Mouse (Mus musculus): ENCODE results near the gene Nfil3.

Nfil3 gene

DNA sequence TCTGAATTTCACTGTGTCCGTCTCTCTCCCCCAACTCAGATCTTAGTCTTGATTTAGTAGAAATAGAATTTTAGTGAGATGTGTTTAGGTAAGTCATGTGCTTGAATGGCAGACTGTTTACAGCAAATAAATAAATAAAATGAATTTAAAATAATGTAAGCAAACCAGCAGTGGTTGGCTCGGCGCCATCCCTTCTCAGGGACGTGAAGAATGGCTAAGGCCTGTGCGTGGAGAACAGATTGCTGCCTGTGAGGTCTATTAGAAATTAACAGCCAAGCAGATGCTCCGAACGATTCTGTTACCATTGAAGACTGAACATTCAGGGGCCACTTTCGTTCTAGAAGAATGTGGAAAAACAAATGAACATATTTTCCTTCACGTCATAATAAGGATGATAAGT lies 35.1 kb downstream of the Nfil3 start:
- in situ Hi-C loops (cut with MboI; ENCODE audit: low sequenced_read_pairs): no loop called here

DNA sequence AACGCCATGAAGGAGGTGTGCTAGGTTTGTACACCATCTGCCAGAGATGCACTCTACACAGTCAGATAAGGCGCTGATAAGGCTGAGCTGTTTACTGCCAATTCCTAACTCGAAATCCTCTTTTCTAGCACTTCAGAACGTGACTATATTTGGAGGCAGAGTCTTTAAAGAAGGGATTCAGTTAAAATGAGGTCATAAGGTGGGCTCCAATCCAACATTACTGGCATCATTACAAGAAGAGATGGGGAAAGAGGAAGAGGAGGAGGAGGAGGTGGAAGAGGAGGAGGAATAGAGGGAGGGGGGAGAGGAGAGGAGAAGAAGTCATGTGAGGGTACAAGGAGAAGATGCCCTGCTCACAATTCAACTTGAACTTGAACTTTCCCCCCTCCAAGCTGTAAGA lies 36.8 kb downstream of the Nfil3 start:
- in situ Hi-C loops (cut with MboI; ENCODE audit: low sequenced_read_pairs): no loop called here

GRCm38 (mm10) chr13:52942876-52943388 lies 37.9 kb downstream of the Nfil3 start:
- in situ Hi-C loops (cut with MboI; ENCODE audit: low sequenced_read_pairs): no loop called here

- in situ Hi-C loops (cut with MboI; ENCODE audit: low sequenced_read_pairs): no loop called here
Observed at GRCm38 (mm10) chr13:52940956-52941355, 39.9 kb downstream of the Nfil3 start.

DNA sequence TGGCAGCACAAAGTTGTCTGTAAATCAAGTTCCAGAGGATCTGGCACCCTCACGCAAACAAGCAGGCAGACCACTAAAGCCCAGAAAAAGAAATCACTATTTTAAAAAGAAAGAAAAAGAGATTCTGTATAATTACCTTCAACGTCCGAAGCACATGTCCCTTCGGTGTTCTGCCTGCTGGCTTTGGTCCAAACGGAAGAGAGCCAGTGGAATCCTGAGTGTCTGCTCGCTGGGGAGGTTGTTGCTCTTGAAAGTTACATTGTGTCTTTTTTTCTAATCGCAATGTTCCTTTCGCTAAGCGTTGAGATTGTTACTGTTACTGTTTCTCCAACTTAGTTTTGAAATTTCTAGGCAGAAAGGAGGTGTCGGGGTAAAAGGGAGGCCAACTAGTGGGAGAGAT lies 50.3 kb downstream of the Nfil3 start:
- in situ Hi-C loops (cut with MboI; ENCODE audit: low sequenced_read_pairs): no loop called here

GRCm38 (mm10) chr13:52929209-52930171 lies 51.4 kb downstream of the Nfil3 start, which contains the start of gene Auh:
TSS of gene Auh (minus strand) at chr13:52929681.
- in situ Hi-C loops (cut with MboI; ENCODE audit: low sequenced_read_pairs): no loop called here

GRCm38 (mm10) chr13:52928392-52928791 lies 52.5 kb downstream of the Nfil3 start:
- in situ Hi-C loops (cut with MboI; ENCODE audit: low sequenced_read_pairs): no loop called here

GRCm38 (mm10) chr13:52924457-52924856 lies 56.4 kb downstream of the Nfil3 start:
- in situ Hi-C loops (cut with MboI; ENCODE audit: low sequenced_read_pairs): no loop called here

DNA sequence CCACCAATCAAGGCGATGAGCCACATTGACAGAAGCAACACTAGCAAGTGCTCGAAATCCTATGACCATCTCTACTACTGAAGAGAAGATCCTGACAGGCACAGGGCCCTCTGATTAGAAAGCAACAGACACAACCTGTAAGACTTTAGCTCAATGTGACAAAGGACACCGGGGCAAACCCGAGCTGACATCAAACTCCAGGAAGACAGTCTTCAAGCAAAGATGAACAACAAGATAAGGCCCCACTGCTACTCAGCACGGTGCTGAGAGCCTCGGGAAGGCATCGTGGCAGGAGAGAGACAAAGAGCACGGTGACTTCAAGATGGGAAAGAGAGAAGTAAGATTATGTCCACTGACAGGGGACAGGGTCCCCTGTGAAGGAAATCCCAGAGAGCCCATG lies 58.9 kb downstream of the Nfil3 start:
- in situ Hi-C loops (cut with MboI; ENCODE audit: low sequenced_read_pairs): no loop called here

GRCm38 (mm10) chr13:52921065-52921825 lies 59.6 kb downstream of the Nfil3 start:
- in situ Hi-C loops (cut with MboI; ENCODE audit: low sequenced_read_pairs): no loop called here

DNA sequence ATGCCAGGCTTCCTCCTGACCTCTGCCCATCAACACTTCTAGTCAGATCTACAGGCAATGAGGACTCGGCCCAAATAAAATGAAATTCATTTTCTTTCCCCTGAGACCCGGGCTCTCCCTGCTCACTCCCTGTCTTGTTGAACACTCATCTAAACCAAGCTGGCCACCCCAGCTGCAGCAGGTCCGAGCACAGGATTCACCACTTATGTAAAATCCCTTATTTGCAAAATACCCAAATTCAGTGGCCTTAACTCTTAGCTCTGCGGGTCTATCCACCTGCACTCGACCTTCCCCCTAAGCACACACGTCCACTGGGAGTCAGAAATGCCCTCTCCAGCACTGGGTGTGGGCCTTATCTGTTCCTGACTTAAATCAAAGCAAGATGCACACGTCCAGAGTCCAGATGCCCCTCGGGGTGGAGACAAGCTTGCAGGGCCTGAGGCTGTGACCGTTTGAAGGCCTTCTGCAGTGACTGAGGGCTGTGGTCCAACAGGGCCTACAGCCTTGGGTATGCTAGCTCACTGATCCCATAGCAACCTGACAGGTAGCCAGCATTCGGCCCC lies 61.0 kb downstream of the Nfil3 start:
- in situ Hi-C loops (cut with MboI; ENCODE audit: low sequenced_read_pairs): no loop called here

- in situ Hi-C loops (cut with MboI; ENCODE audit: low sequenced_read_pairs): no loop called here
Observed at GRCm38 (mm10) chr13:52918333-52918732, 62.5 kb downstream of the Nfil3 start.
